Mouse (Mus musculus) left cerebral cortex, adult 2 months (tissue): ENCODE measurements around the gene Pld5. TPM values are rescaled to one million over a fixed set of nuclear protein-coding genes. Genes with fewer than 3 reads are reported as not detected.

Experiments
- DNase-seq, 2 experiments: peaks; one replicate each; pipeline ENCODE4 v3.0.0; 2021 to 2022; ENCODE audit warnings: low spot score in 2 of 2, mixed read lengths in 1 of 2; ENCODE audit errors: extremely low spot score in 1 of 2
- H3K27ac ChIP-seq: fragments of 200-600 bp; 2 replicates; pipeline ENCODE4 v1.8.1; 2022
- H3K4me3 ChIP-seq: fragments of 200-600 bp; 2 replicates; pipeline ENCODE4 v1.8.1; 2022
- CTCF ChIP-seq: fragments of 200-600 bp; IDR thresholded peaks from 2 replicates; pipeline ENCODE4 v1.8.1; 2022; ENCODE audit warnings: antibody characterized with exemption, mild to moderate bottlenecking, moderate library complexity
- intact Hi-C: fragments of 180-260 bp; cut with DNase I; formaldehyde crosslinking; loops from one replicate; pipeline ENCODE4 v1.15.1; 2025
- total RNA-seq, 2 experiments: library from RNA; stranded (reverse); gene quantifications; 2 replicates each; pipeline ENCODE4 v1.2.3; 2021

Gene Pld5
- total RNA-seq, 2 experiments from 2014 or later, result 10.0 to 11.2 TPM

DNA sequence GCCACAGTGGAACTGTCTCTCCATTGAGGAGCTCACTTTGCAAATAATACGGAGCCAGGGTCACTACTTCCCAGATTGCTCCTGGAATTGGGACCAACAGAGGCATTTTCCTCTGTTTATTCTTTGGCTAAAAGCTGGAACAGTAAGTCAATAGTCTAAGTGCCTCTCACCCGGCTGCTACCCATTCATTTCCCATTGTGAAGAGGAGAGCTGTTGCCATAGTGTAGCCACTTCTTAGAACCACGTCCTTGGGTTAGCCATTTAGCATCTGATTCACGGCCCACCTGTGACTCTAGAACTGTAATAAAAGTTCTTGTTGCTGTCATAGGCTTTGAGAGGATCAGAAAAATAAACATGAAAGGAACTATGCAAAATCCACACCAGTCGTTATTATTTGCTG is 241.4 kb downstream of the Pld5 start:
- Histone ChIP-seq H3K27ac (no peak overlapping the region), H3K4me3 (no peak overlapping the region)
- intact Hi-C loops, result no loop called here
- DNase-seq, result no peak
- TF ChIP-seq CTCF, result no peak

DNA sequence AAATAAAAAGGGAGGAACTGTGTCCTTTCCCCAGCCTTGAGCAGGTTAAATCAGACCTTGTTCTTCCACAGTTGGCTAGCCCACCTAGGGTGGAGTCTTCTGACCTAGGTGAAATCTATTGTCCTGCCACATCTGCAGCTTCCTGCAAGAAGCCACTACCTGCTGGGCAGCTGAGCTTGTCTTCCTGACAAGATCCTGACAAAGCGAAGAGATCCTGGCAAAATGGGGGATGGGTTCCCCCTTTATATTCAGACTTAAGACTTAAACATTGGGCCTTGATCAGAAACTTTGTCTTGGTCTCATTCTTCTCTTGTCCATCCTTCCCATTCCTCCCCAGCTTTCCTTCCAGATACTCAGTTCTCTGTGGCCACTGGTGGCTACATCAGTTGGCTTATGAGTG is 246.0 kb downstream of the Pld5 start:
- no peak for TF ChIP-seq CTCF
- H3K4me3 ChIP-seq, result no peak overlapping the region
- DNase-seq, result no peak
- intact Hi-C loops, result no loop called here
- H3K27ac ChIP-seq, result no peak overlapping the region

DNA sequence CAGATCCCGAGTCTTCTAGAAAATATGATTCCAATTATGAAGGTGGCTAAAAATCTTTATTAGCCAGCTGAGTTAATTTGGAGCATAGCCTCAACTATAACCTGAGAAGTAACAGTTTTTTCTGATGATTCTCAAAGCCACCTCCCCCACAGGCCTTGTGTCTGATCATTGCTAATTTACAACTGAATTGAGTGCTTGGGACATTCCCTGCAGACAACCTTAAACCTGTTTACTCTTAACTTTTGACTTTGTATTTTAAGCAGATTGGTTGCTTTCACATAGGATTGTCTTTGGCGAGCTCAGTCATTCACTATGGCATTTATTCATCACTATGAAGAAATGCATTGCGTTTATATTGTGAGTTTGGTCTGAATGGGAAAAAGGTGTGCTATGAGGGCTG is 246.7 kb downstream of the Pld5 start:
- TF ChIP-seq CTCF, result no peak
- no peak for DNase-seq
- intact Hi-C loops, result no loop called here
- Histone ChIP-seq H3K27ac (no peak overlapping the region), H3K4me3 (no peak overlapping the region)

DNA sequence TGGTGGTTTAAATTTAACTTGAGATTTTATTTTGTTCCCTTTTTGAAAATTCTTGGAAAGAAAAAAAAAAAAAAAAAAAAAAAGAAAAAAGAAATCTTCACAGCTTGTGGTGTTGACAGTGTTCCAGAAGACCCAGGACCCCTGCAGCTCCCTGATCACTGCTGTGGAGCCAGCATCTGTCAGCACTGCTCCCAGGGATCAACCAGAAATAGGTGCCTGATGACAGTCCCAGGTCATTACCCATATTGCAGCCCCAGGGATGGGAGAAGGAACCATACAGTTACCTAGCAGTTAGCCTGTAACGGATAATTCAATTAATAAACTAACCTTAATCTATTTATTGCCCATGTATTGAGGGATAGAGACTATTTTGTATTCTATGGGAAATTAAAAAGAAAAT is 250.6 kb downstream of the Pld5 start:
- no peak overlapping the region for H3K27ac ChIP-seq
- intact Hi-C loops, result no loop called here
- no peak for DNase-seq
- H3K4me3 ChIP-seq, result no peak overlapping the region
- no peak for TF ChIP-seq CTCF

DNA sequence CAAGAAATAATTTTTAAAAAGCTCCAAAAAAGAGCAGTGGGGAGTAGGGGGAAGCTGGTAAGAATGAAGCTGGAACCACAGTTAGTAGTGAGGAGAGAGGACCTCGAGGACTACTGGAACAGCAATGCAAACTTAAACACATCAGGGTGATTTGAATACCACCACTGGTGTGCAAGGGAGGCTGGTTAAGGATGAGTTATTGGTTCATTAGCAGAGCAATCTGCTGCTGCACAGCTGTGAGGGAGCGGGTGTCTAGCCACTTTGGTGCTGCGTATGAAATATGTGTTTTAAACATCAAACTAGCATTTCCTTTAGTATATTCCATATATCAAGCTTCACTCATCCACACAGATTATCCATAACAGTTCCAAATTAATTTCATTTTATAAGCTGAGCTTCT is 256.6 kb downstream of the Pld5 start:
- no peak overlapping the region for H3K27ac ChIP-seq
- no peak for TF ChIP-seq CTCF
- no peak overlapping the region for H3K4me3 ChIP-seq
- intact Hi-C loops, result no loop called here
- DNase-seq, result no peak

DNA sequence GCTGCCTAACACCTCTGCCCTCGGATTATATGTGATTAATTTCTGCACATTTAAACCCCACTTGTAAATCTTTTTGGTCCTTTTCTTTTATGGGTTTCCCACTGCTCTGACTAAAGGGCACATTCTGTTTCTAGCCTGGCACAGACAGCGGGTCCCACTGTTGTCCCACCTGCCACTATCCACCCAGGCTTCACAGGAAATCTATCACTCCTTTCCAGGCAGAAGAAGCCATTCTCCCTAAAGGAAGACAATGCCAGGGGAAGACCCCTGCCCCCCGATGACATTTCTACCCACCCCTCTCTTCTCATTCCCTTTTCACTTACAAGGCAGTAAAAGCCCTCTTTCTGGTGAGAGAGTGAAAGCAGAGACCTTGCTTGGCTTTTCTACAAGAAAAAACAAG is 259.0 kb downstream of the Pld5 start:
- DNase-seq, result no peak
- no peak overlapping the region for H3K27ac ChIP-seq
- intact Hi-C loops, result no loop called here
- H3K4me3 ChIP-seq, result no peak overlapping the region
- no peak for TF ChIP-seq CTCF

DNA sequence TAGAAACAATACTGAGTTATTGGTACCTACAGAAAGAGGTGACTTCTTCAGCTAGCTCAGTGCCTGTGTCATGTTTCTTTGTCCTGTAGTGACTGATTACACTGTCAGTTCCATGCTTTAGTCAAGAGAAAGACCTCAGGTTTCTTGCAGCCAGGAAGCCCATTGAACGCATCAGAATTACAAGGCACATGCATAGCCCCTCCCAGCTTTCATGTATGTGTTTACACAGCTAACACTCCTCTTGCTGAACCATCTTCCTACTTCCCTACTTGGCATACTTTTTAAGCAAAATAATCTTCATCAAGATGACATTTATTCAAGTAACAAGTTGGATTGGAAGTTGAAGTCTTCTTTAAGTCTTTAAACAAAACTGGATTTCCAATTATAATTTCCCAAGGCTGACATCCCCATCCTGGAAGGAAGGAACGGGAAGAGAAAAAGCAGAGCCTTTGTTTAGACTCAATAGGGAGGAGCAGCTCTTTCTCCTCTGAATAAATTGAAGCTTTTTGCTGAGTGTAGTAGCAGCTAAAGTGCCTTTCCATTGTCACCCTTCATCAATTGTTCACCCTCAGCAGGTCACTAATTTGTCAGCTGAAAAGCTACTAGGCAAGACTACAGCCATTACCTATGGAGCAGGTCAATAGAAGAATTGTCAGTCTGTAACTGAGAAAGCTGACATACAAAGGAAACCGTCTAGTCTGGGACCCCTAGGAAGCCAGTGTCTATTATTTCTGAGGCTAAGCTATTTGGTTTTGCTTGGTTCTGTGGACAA is 261.4 kb downstream of the Pld5 start:
- intact Hi-C loops, result no loop called here
- TF ChIP-seq CTCF, result no peak
- Histone ChIP-seq H3K4me3 (no peak overlapping the region), H3K27ac (no peak overlapping the region)
- DNase-seq, result no peak

DNA sequence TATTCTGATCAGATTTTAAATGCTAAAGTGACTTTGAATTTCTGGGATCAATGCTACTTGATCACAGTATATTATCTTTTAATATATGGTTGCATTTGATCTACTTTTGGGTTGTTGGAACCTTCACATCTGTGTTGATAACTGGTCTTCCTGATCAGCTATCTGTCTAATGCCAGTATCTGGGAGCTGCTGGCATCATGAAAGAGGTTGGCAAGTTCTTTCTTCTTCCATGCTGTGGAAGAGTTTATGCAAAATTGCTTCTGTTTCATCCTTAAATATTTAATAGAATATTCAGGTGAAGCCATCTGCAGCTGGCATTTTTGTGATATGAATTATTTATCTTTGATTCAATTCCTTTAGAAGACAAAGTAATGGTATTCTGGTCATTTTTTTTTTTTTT is 263.6 kb downstream of the Pld5 start:
- intact Hi-C loops, result no loop called here
- no peak for DNase-seq
- Histone ChIP-seq H3K27ac (no peak overlapping the region), H3K4me3 (no peak overlapping the region)
- TF ChIP-seq CTCF, result no peak

DNA sequence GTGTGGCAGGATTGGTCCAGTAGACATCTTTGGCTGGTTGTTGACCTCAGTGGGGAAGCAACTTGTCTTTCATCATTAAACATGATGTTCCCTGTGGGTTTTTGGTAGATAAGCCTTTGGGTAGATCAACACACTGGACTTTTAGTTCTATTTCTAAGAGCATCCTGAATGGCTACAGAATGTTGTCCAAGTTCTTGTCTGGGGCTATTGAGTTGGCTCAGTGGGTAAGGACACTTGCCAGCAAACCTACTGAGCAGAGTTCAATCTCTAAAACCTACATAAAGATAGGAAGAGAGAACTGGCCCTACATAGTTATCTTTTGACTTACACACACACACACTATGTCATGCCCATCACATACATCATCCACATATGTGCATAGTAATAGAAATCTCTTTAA is 264.0 kb downstream of the Pld5 start:
- no peak for TF ChIP-seq CTCF

DNA sequence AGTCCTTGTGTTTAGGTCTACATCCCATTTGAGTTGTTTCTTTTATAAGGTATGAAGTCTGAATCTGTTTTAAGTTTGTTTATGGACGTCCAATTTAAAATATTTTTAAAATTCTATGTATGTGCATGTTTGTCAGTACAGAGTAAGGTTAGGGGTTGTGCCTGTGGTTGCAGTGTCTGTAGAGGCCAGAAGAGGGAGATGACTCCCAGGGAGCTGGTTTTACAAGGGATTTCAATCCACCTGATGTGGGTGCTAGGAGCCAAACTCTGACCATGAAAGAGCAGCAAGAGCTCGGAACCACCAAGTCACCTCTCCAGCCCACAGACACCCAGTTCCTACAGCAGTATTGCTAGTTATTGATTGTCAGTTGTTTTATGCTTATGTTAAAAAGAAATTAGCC is 266.7 kb downstream of the Pld5 start:
- Histone ChIP-seq H3K4me3 (no peak overlapping the region), H3K27ac (no peak overlapping the region)
- intact Hi-C loops, result no loop called here
- TF ChIP-seq CTCF, result no peak; the same call in 1 of the 2 replicates
- no peak for DNase-seq

More for the DNA sequence above, 264.0 kb downstream of the Pld5 start:
- Histone ChIP-seq H3K4me3 (no peak overlapping the region), H3K27ac (no peak overlapping the region)
- intact Hi-C loops, result no loop called here
- no peak for DNase-seq

DNA sequence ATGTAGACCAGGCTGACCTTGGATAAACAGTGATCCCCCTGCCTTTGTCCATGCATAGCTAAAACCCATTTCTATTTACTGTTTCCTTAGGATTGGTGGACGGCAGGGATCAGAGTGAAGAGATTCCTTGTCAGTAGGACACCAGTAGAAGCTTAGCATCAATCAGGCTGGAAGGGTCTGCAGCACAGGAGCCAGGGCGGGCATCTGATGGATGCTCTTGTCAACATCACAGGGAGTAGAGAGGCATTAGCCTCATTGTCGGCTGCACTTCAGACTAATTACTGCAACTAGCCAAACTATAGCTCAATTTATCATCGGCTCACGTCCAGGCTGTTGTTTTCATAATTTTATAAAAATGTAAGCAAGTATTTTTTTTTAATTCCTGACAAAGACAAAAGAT is 274.5 kb downstream of the Pld5 start:
- no peak for DNase-seq
- no peak for TF ChIP-seq CTCF
- no peak overlapping the region for H3K27ac ChIP-seq
- H3K4me3 ChIP-seq, result no peak overlapping the region
- intact Hi-C loops, result no loop called here

DNA sequence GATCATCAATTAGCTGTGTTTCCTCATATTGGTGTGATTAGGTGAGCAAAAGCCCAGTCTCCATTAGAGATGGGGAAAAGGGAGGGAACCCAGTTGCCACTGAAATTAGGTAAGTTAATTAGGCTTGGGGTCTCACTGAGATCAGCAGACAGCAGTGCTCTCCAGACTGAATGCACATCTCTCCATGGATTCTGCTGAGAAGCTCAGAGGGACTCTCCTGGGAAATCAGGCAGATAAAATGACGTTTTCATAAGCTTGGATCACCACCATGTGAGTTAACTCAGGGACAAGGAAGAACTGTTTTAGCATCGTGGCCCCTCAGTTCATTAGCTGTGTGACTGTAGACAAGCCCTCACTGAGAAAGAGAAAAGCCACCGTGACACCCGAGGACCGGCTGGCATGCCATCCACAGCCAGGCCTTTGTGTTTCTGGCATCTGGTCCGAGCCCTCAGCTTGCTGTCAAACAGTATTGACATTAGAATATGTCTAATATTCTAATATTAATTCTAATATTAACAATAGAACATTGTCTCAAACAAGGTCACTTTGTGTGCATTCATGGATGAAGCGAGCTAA is 277.9 kb downstream of the Pld5 start:
- H3K27ac ChIP-seq, result no peak overlapping the region

DNA sequence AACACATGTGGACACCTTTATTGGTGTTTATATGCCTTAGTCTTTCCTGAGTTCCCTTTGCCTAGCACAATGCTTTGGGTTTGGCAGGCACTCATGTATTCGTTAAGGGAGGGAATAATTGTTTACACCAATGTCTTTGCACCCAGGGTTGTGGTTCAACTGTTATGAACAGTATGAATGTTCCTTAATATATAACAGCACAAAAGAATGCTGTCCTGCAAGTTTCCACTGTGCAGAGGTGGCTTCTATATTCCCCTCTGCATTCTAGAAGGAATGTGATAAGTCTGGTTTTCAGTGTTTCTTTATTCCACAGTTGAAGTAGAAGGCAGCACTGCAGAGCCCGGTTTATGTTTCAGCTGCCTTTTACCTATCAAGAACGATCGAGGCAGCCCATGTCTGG is 286.2 kb downstream of the Pld5 start:
- TF ChIP-seq CTCF, result no peak
- no peak overlapping the region for H3K4me3 ChIP-seq
- H3K27ac ChIP-seq, result no peak overlapping the region
- DNase-seq, result no peak
- intact Hi-C loops, result no loop called here

More for the DNA sequence above, 277.9 kb downstream of the Pld5 start:
- intact Hi-C loops, result no loop called here
- no peak for TF ChIP-seq CTCF
- no peak for DNase-seq
- H3K4me3 ChIP-seq, result no peak overlapping the region
